Mouse (Mus musculus): ENCODE results near the gene Wfdc21.
A peak's percentile ranks its signal among the peaks of the same experiment; 100 is the strongest.

The Wfdc21 gene

DNA sequence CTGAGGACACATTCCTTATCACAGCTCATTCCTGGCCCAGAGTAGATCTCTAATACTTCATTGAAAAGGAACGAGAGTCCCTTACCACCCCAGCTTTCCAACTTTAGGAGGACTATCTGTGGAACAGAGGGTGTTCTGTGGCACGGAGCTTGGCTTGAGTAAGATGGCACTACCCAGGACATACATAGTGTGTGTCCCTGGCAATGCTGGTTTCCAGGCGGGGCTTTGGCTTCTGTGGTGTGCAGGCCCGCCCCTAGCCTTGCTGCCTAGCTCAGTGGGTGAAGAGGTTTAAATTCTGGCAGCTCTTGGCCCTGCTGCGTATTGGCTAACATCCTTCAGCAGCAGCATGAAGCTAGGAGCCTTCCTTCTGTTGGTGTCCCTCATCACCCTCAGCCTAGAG, at the start of gene Wfdc21:
Gene Wfdc21 (plus strand): TSS at position 260 of the 400 bp plus-strand sequence.
- DNase-seq (ENCODE audit: low spot score): no peak

DNA sequence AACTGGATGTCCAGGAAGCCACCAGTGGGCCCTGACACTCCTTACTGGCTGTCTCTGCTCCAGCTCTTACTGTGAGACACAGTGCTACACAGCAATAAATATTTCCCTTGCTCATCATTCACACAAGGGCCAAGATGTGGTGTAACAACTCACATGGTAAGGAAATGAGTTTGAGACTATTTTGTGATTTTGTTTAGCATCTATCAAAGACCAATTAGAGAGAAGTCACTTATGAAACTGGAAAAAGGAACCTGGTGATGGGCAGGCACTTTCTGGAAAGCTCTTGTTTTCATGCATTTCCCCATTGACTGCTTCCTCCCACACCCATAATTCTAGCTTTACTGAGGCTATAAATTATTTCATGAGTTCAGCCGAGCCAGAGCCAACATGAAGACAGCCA, 43.0 kb upstream of the Wfdc21 start, which contains the start of gene Wfdc17:
Gene Wfdc17 (plus strand): TSS at position 287 of the 400 bp plus-strand sequence.
- DNase-seq (ENCODE audit: low spot score): no peak

DNA sequence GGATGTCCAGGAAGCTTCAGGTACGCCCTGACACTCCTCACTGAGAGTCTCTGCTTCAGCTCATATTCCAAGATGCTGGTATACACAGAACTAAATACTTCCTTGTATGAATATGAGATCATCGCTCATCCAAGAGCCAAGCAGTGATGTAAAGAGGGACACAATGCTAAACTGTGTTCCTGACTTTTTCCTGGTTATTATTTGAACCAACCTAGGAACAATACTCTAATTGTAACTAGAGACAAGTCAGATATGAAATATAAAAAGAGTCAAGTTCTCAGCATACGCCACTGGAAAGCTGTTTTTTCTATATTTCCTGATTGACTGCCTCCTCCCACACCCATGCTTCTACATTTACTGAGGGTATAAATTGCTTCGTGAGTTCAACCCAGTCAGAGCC, 38.0 kb upstream of the Wfdc21 start, which contains the start of gene Wfdc18:
Gene Wfdc18 (plus strand): TSS at position 301 of the 400 bp plus-strand sequence.
- DNase-seq (ENCODE audit: low spot score): no peak

DNA sequence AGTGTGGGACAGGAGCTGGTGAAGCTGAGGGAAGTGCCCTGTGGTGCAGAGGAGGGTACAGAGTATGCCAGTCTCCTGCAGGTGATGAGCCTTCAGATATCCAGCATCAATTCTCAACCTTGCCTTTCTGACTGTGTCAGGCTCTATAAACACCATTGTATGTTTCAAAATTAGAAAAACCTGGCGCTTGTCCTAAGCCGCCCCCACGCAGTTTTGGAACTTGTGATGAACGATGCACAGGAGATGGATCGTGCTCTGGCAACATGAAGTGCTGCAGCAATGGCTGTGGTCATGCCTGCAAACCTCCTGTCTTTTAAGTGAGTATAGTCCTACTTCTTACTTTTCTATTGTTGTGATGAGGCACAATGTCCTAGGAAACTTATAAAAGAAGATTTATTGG, 37.1 kb upstream of the Wfdc21 start:
- DNase-seq (ENCODE audit: low spot score): no peak

DNA sequence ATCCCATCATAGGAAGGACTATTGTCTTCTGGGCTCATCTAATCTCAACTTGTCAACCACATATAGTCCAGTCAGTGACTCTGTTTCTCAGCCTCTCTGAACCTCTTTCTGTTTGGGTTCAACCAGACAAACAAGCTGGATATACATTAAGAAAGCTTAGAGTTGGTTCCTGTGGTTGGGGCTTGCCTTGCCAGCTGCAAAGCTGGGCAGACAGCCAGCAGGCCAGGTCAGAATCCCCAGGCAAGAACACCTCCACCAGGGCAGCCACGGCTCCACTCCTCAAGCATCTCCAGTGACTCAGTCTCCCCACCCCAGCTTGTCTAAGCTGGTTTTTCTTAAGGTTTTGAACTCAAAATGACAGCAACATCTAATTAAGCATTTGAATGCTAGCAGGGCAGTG, 34.1 kb upstream of the Wfdc21 start:
- DNase-seq (ENCODE audit: low spot score): no peak

DNA sequence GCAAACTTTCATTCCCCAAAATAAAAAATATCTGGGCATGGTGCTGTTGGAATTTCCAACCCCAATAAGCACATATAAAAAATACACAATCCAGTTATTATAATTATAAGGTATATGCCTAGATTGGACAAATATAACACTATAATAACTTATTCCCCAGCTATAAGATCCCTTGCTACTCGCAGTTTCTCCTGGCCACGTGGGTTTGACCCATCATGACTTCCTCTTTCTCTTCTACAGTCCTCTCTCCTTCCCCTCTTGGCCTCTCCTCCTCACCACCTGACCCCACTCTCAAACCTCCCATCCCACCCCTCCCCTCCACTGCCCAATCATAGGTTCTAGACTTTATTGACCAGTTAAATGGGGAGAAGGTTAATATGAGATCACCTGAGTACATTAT, 32.8 kb upstream of the Wfdc21 start:
- no peak for DNase-seq (ENCODE audit: low spot score)

DNA sequence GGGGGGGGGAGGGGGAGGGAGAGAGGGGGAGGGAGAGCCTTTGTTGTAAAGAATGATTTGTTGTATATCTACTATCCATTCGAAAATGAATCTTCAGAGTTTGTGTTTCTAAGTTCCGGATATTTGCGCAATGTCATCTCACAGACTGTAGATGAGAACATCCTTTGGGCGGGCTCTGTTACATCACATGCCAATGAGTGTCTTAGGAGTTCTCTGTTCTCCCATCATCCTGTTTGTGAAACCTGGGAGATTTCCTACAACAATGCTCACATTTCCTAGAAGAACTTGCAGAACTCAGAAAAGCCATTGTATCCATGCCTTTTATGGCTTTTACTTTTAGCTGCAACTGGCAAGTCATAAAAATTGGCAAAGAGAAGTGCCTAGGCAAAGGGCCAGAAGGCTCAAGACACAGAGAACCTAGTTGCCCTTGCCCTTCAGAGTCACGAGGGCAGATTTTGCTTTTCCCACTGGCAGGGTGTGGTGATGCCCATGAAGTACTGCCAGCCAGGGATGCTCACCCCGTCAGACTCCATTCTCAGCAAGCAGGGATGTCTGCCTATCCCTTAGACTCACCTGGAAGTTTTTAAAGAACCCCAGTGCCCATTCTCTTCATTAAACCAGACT, 29.6 kb upstream of the Wfdc21 start:
- no peak for DNase-seq (ENCODE audit: low spot score)

DNA sequence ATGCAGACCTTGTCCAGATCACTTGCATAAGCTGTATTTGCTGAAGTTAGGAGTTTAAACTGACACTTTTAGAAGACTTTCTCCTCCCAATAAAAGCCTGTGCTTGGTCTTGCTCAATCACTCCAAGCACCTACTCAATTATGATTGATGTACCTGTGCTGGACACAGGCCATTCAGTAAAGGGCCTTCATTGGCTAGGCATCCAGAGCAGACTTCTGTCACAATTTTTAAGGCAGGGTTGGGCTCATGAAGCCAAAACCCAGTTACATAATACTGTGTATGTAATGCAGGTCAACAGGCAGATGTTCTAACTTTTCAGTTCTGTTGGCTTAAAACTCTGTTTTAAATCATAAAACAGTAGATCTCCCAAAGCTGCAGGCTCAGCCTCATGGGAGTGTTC, 26.0 kb upstream of the Wfdc21 start:
- no peak for DNase-seq (ENCODE audit: low spot score)

DNA sequence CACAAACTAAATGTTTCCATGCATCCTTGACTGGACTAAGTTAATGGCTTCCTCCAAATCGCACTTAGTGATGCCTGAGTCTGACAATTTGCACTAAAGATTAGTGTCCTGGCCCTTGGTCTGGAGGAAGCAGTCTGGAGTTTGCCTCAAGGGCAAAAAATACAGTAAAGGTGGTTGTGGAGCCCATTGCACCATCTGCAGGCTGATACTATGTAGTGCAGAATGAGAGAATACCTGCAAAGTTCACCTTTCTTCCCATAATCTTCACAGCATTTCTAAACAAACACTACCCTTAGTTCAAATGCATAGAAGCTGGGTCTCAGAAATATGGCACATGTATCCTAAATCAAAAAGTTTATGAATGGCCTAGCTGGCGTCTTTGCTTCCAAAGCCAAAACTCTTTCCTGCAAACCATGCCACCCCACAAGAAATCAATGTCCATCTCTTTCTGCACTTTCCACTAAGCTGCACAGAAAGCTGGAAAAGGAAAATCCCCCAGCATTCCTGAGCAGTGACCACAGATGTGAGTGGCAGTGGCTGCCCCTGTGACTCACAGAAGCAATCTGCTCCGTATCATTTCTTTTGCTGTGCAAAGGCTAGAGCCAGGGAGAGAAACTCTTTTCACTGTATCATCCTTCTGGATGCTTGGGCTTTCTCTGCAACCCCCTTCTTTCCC, 17.8 kb upstream of the Wfdc21 start:
- peak; percentile 16 for DNase-seq (ENCODE audit: low spot score)

DNA sequence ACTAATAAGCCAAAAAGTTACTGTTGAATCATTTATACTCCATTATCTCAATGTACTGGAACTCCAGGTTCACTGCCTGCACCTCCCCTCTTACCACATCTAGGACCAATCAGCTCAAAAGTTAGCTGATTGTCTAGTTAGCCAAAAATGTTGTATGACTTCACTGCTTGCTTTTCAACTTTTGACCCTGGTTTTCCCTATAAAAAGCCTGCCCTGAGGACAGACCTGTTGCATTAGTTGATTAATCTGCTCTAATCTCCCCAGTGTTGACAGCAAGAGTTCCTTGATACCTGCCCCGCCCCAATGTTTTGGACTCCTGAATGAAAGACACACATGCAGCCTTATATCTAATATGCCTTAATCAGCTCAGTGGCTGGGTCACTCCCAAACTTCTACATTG, 15.6 kb upstream of the Wfdc21 start:
- DNase-seq (ENCODE audit: low spot score): no peak

DNA sequence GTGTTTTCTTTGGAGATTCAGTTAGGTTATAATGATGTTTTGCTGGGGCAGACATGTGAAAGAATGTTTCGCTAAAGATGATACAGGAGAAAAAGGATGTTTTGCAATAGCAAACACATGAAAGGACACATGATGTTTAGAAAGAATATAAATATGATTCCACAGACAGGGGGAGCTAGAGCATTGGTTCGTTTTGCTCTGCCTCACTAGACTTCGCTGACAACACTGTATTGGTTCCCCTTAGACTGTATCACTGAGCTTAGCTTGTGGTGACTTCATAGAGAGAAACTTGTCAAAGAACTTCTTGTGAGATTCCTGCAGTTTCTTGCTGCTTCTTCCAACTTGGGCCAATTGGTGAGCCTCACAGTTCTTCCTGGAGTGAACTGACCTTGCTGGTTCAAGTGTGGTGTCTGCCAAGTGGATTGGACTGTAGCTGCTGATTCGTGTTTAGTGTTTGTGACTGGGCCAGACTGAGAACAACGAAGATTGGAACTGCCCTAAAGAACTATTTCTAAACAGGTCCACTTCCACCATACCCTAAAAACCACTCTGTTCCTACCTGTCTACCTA, 13.6 kb upstream of the Wfdc21 start:
- no peak for DNase-seq (ENCODE audit: low spot score)

DNA sequence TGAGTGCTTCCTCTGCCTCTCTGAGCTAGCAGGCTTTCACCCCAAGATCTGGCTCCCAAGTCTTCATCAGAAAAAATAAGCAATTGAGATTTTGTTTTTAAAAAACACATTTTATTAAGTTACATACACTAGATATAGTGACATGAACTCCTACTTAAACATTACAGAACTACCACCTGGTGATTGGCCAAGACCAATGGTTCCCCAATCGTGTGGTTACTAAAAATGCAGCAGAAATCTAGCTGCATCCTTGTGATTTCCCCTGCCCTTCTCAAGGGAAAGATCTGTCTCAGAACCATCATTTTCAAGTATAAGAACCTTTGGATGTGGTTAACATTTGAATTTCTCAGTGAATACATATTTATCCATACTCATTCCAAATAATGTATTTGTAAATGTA, 12.5 kb upstream of the Wfdc21 start:
- DNase-seq (ENCODE audit: low spot score): no peak

DNA sequence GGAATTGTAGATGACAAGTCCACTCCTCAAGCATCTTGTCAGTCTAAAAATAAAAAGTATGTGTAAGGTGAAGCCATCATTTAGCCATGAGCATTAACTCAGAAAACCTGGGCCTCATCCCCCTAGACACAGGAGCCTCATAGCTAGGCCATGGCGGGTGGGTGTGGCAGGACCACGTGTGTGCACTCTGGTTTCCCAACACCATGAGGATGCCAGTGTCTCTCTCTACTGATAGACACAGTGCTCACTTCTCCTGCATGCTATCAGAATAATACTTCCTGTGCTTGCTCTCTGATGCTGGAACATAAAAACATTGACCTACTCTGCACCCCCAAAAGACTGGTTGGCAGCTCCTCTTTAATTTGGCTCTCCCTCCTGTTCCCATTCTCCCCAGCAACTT, 10.9 kb upstream of the Wfdc21 start:
- no peak for DNase-seq (ENCODE audit: low spot score)

DNA sequence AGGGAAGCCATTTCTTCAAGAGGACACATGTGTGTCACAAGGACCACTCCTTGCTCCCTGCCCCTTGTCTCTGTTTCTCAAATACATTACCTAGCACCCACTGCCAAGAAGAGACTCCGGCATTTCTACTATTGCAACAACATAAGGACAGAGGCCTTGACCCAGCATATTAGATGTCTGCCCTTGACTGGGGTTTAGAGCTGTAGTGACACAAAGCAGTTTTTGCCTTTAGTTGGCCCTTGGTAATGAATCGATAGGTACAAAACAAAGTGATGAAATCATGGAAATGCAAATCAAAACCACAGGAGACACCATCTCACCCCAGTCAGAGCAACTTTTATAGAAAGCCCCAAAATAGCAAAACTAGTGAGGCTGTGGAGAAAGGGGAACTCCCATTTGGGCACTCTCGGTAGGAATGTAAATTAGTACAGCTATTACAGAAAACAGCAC, 9.6 kb upstream of the Wfdc21 start:
- no peak for DNase-seq (ENCODE audit: low spot score)

DNA sequence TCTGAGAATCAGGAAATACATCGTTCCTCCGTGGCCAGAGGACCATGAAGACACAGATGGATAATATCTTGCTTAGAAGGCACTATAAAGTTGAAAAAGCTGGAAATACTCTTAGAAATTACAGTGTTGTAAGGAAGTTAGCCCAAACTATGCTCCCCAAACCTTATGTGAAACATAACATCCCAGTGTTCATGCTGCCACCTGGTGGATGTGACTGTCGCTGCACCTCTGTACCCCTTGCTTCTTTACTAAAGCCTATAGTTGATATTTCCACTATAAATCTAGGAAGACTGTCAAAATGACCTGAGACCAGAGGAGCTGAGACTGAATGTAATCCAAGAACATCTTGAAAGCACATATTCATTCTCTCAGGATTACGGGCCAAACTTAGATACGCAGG, 7.5 kb upstream of the Wfdc21 start:
- peak; percentile 86 for DNase-seq (ENCODE audit: low spot score)

DNA sequence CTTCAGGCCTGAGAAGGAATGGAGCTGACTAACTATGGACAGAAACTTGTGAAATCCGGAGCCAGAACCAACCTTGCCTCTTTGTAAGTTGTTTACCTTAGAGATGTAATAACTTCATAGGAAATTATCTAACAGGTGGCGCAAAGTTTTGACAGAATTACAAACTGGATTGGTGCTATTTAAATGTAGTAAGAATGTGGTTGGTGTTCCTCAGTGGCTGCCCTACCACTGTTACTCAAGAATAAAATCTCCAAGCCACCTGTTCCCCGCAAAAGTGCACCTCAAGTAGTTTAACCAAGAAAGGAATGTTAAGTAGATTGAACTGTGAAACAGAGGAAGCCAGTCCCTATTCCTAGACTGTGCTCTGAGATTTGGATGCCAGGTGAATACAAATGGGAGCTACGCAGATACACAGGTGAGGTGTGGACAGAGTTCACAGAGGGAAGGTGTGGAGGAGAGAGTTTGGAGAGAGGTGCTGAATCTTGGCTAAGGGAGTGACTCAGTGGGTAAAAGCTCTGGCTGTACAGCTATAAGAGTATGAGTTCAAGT, 6.2 kb upstream of the Wfdc21 start:
- no peak for DNase-seq (ENCODE audit: low spot score)

DNA sequence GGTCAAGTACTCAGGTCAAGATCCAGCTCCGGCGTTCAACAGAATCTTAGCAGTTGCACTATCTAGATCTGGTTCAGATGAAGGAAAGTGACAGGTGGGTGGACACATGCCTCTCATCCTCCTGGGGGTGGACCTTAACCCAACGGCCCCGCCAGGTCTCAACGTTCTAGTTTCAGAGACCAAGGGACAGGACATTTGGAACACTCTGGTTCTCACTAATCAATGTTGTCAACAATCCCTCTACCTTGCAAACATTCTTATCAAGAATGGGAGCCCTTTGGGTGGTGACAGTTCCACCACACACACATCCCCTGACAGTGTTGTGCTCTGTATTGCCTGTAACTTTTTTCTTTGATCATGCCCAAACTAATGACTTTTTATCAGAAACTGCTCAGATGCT, 4.9 kb upstream of the Wfdc21 start:
- no peak for DNase-seq (ENCODE audit: low spot score)

DNA sequence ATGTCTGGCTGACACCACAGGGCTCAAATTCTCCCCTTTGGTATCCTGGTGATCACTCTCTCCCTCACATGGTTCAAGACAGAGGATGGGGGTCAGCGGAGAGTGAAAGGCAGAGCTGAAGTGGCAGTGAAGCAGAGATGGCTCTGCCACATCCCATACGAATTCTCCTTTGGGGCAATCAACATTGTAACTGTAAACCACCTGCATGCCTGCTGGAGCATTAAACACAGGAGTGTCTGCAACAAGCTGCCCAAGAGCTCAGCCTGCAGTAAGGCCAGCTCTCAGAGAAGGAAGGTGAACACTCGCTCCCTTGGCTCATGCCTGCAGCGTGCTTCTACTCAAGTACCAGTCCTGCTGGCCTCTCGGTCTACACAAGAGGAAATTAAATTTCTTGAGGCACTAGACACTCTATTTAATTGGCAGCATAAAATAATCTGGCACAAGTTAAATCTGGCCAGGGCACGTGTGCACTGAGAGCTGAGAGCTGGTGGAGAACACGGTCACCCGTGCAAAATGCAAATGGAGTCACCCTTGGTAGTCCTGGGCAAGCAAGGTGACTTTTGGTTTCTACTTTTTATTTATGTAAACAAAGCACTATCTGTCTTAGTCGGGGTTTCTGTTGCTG, 3.9 kb upstream of the Wfdc21 start:
- DNase-seq (ENCODE audit: low spot score): no peak

DNA sequence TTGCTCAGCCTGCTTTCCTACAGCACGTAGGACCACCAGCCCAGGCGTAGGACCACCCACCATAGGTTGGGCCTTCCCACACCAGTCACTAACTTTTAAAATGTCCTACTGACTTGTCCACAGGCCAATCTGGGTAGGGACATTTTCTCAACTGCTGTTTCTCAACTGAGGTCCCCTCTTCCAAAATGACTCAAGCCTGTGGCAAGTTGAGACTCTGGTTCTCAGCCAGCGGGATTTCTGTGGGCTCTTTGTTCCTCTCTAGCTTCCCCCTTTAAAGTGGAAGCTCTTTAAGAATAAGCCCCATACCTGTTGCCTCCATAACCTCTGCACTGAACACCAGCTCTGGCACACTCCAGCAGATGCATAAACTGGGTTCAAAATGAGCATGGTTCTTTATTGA, 3.2 kb upstream of the Wfdc21 start:
- no peak for DNase-seq (ENCODE audit: low spot score)

DNA sequence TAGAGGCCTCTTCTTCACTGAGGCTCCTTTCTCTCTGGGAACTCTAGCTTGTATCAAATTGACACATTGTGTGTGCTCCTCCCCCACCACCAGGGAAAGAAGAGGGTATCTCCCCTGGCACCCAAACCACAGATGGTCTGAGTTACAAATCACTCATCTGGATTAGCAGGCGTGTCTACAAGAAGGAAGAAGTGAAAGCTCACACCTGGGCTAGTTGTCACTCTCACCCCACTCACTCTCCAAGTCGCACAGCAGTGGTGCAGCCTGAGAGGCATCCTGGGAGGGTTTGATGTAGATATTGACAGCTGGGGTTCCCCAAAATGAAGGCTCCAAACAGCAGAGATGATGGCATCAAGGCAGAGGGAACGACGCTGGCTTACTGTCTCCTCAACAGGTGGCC, 588 bp upstream of the Wfdc21 start:
- no peak for DNase-seq (ENCODE audit: low spot score)

DNA sequence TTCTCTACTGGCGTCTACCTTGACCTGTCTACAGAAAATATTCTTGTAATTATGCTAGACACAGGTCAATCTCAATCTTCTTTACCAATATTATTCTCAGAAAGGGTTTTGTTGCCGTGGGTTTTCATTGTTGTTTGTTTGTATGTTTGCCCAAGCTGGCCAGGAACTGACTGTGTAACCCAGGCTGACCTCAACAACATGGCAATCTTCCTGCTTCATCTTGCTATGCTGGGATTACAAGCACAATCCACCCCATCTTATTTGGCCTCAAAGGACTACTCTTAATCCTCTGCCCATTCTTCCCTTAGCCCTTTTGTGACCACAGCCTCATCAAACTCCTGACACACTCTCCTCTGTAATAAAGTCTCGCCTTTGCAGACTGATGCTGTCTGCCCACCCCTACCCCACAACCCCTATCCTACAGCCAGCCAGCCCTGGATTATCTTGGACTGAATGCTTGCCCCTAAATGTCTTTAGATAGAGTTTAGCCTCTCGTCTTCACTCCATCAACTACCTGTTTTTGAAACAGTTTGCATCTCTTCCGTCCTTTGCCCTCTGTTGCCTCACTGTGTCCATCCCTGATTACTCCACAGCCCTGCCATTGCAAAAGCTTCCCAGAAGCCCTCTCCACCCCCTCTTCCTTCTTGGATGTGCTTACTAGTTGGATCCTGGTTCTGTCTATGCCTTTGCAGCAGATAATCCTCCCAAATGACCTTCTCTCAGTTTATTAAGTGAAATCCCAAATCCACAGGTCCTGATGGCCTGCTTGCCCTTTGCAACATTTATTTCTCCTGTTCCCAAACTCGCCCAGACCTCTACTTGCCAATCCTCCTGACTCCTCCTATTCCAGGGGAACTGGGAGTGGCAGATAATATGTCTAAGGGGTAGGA, 881 bp downstream of the Wfdc21 start:
- DNase-seq (ENCODE audit: low spot score): no peak

All from embryo, embryonic 10.5 days (tissue).